Mouse (Mus musculus): Measurements from ENCODE around the gene Klf2. TPM values are rescaled to one million over a fixed set of nuclear protein-coding genes. Genes with fewer than 3 reads are reported as not detected.

The Klf2 gene
- total and polyA plus RNA-seq, 2 experiments from 2014 or later = 4.0 to 9.5 TPM

DNA sequence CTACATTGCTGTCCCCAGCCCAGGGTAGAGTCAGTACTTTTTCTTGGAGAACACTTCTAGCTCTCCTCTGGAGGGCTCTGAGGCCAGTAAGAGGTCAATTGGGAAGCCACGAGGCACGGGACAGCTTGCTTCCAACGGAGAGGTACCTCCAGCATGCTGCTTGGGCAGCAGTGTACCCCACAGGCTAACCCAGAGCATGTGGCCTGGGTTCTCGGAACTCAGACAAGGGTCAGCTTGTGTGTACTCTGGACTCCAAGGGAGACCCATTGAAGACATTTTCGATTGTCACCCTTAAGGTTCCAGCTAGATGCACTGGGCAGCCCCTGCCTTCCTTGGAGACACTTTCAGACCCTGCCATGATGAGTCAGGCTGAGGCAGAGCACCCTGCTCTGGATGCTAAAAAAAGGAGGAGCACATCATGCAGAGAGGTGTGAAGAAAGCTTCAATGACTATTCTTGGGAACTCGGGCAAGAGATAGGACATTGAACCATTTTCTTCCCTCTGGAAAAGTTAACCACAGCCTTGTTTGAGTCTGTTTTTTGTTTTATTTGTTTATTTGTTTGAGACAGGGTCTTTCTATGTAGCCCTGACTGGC lies 4.4 kb downstream of the Klf2 start:
- ATAC-seq (no peak), DNase-seq (no peak)
- Histone ChIP-seq H3K4me2 (ENCODE audit: low read depth) (no peak overlapping the region), H3K27ac (ENCODE audit: low read depth, low read length) (no peak overlapping the region), H3K9me3 (ENCODE audit: low read length) (no peaks in the 10 kb centered on the region), H3K36me3 (ENCODE audit: insufficient read depth) (no peaks in the 10 kb centered on the region), H3K4me3 (ENCODE audit: low read depth, low read length) (no peak overlapping the region), H3K4me1 (ENCODE audit: insufficient read depth) (no peaks in the 10 kb centered on the region), H3K9ac (no peak overlapping the region), H3K27me3 (ENCODE audit: insufficient read depth, low read length) (peaks cover 17% of the 10 kb centered on the region)
- TF ChIP-seq CTCF (IDR thresholded peaks at IDR 0.05; ENCODE audit: low read depth) = no peak
- 70% methylated on average over 6 of the region's 6 CpGs for WGBS

DNA sequence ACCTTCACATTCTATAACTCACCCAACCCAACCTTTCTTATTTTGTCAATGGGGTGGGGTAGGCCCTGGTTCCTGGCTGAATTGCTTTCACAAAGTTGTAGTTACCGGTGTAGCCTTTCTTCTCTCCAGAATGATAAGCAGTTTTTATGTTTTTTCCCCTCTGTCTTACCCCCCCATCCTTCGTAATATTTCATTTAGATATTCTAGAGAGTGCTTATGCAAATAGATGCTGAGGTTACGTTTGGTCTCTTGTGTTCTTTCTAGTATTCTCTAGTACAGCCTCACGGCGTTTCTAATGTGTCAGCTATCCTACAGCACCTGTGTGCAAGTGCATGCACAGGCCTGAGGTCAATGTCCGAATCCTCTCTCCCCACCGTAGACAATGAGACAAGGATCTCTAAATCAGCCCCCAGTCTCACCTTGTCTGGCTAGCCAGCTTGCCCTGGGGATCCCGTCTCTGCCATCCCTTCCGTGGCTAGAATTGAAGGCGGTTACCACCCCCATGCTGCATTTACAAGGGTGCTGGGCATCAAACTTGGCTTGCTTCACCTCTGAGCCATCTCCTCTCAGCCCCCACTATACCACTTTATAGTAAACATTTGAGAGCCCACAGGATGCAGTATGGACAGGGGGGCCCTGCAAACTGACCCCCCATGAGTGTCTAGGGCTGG lies 5.3 kb downstream of the Klf2 start:
- H3K4me2 ChIP-seq (ENCODE audit: low read depth) = no peak overlapping the region
- DNase-seq = no peak

DNA sequence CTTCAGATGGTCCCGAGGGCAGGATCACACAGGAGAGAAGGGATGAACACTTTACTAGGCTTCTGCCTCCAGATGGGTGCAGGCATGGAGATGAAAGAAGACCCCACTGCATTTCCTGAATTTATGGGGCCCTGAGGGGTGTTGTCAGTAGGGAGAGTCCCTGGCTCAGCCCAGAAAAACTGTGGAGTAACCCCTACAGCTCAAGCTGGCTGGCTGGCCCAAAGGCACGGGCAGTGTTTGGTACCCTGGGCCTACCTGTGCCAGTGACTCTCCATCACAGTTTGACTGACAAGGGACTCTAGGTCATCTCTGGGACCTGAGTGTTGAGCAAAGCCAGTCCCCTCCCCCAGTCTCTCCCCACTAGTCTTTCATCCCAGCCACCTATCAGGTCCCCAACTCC lies 5.9 kb downstream of the Klf2 start:
- DNase-seq (no peak), ATAC-seq (no peak)
- no peak for TF ChIP-seq CTCF (IDR thresholded peaks at IDR 0.05; ENCODE audit: low read depth)
- Histone ChIP-seq H3K4me3 (ENCODE audit: low read depth, low read length) (no peak overlapping the region), H3K27ac (ENCODE audit: low read depth, low read length) (no peak overlapping the region), H3K9ac (no peak overlapping the region), H3K4me2 (ENCODE audit: low read depth) (no peak overlapping the region), H3K4me1 (ENCODE audit: insufficient read depth) (no peaks in the 10 kb centered on the region), H3K27me3 (ENCODE audit: insufficient read depth, low read length) (peaks cover 12% of the 10 kb centered on the region; the same call in 1 of the 2 replicates), H3K36me3 (ENCODE audit: insufficient read depth) (no peaks in the 10 kb centered on the region), H3K9me3 (ENCODE audit: low read length) (no peaks in the 10 kb centered on the region)
- WGBS = 80% methylated on average over 2 of the region's 2 CpGs

More for the DNA sequence above, 5.3 kb downstream of the Klf2 start:
- 85% methylated on average over 10 of the region's 10 CpGs for WGBS
- Histone ChIP-seq H3K27ac (ENCODE audit: low read depth, low read length) (no peak overlapping the region), H3K9me3 (ENCODE audit: low read length) (no peaks in the 10 kb centered on the region), H3K27me3 (ENCODE audit: insufficient read depth, low read length) (peaks cover 14% of the 10 kb centered on the region), H3K9ac (no peak overlapping the region), H3K4me1 (ENCODE audit: insufficient read depth) (no peaks in the 10 kb centered on the region), H3K36me3 (ENCODE audit: insufficient read depth) (no peaks in the 10 kb centered on the region), H3K4me3 (ENCODE audit: low read depth, low read length) (no peak overlapping the region)
- ATAC-seq = no peak
- TF ChIP-seq CTCF (IDR thresholded peaks at IDR 0.05; ENCODE audit: low read depth) = no peak

DNA sequence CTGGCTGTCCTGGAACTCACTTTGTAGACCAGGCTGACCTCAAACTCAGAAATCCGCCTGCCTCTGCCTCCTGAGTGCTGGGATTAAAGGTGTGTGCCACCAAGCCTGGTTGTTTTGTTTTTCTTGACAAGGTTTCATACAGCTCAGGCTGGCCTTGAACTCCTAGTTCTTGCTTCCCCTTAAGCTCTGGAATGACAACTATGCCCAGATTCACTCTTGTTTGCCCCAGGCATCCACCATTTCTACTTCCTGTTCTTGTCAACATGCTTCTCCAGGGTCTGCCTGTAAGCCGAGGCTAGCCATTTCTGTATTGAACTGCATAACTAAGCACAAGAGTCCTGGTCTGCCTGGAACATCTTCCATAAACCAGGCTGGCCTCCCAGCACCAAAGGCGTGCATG lies 10.3 kb downstream of the Klf2 start:
- H3K4me2 ChIP-seq (ENCODE audit: low read depth) = no peak overlapping the region
- no peak overlapping the region for H3K4me3 ChIP-seq (ENCODE audit: low read depth, low read length)
- H3K9ac ChIP-seq = no peak overlapping the region
- WGBS = 92% methylated on average over 3 of the region's 3 CpGs
- ATAC-seq (no peak), DNase-seq (no peak)
- peaks cover 7% of the 10 kb centered on the region; the same call in 1 of the 2 replicates for H3K36me3 ChIP-seq (ENCODE audit: insufficient read depth)
- H3K27ac ChIP-seq (ENCODE audit: low read depth, low read length) = no peak overlapping the region
- H3K27me3 ChIP-seq (ENCODE audit: insufficient read depth, low read length) = no peaks in the 10 kb centered on the region
- no peaks in the 10 kb centered on the region for H3K4me1 ChIP-seq (ENCODE audit: insufficient read depth)
- no peak for TF ChIP-seq CTCF (IDR thresholded peaks at IDR 0.05; ENCODE audit: low read depth)
- no peaks in the 10 kb centered on the region for H3K9me3 ChIP-seq (ENCODE audit: low read length)

DNA sequence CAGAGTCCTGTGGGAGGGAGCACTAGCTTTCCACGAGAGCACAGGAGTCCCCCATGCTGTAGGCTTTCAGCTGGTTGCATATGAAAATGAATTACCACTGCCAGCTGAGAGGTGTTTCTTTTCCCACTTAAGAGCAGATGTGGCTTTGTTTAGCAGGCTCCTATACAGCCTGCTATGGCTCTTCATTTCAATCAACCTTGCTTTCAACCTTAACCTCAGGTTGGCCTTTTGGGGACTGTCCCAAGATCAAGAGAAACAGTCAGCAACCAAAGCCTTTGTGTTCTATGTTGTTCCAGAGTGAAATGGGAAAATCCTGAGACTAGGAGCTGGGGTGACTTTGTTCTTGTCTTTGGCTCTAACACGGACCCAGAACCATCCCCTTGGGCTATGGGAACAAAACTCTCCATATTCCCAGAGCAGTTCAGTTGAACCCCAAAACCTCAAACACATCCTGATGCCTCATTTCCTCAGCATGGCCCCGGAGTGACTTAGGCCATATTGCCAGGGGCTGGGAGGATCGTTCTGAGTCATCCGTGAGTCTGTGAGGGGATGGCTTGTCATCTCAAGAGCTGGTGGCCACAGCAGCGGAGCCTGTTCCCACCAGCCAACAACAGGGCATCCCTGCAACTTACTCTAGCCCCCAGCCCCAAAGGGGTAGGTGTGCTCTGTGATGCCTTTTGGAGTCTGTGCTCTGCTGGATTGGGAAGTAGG lies 12.1 kb downstream of the Klf2 start:
- DNase-seq (no peak), ATAC-seq (no peak)
- Histone ChIP-seq H3K36me3 (ENCODE audit: insufficient read depth) (peaks cover 24% of the 10 kb centered on the region), H3K27me3 (ENCODE audit: insufficient read depth, low read length) (no peaks in the 10 kb centered on the region), H3K4me3 (ENCODE audit: low read depth, low read length) (no peak overlapping the region), H3K27ac (ENCODE audit: low read depth, low read length) (no peak overlapping the region), H3K4me2 (ENCODE audit: low read depth) (no peak overlapping the region), H3K9ac (no peak overlapping the region), H3K4me1 (ENCODE audit: insufficient read depth) (no peaks in the 10 kb centered on the region), H3K9me3 (ENCODE audit: low read length) (no peaks in the 10 kb centered on the region)
- 84% methylated on average over 6 of the region's 6 CpGs for WGBS
- no peak for TF ChIP-seq CTCF (IDR thresholded peaks at IDR 0.05; ENCODE audit: low read depth)

DNA sequence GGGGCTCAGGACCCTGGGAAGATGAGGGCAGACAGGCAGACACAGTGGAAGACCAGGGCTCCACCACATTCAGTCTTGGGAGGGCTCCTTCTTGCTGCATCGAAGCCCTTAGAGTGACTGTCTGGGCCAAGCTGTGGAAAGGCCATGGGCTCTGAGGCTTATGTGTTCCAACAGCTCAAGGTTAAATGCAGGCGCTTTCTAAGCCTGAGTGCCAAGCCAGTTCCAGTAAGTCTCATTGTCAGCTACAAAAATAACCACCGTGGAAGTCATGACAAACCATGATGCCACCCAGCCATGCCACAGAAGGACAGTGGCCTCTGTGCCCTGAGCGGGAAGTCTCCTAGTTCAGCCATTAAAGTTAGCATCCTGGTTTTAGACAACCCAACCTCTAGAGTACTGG lies 12.8 kb downstream of the Klf2 start:
- ATAC-seq (no peak), DNase-seq (no peak)
- Histone ChIP-seq H3K9ac (no peak overlapping the region), H3K27ac (ENCODE audit: low read depth, low read length) (no peak overlapping the region), H3K36me3 (ENCODE audit: insufficient read depth) (peaks cover 27% of the 10 kb centered on the region), H3K4me2 (ENCODE audit: low read depth) (no peak overlapping the region), H3K4me1 (ENCODE audit: insufficient read depth) (no peaks in the 10 kb centered on the region), H3K9me3 (ENCODE audit: low read length) (no peaks in the 10 kb centered on the region), H3K4me3 (ENCODE audit: low read depth, low read length) (no peak overlapping the region), H3K27me3 (ENCODE audit: insufficient read depth, low read length) (no peaks in the 10 kb centered on the region)
- WGBS = 90% methylated on average over 4 of the region's 4 CpGs
- TF ChIP-seq CTCF (IDR thresholded peaks at IDR 0.05; ENCODE audit: low read depth) = no peak
